In genomic region chr1:178527185-178527546, GRCm38 (mm10) we compare ENCODE assay signal across 8 mouse cellular contexts. TPM values are rescaled to one million over a fixed set of nuclear protein-coding genes. Genes with fewer than 3 reads are reported as not detected.
A peak's percentile ranks its signal among the peaks of the same experiment; 100 is the strongest.
DNase-seq lines count a peak whose midpoint lies in the region; ATAC-seq and TF ChIP-seq lines count a peak whose summit lies in the region.

No protein-coding gene starts in this region.

- 0 out of 2 replicates have a peak, but pooled peaks have one; percentile 42 for TF ChIP-seq EP300 in heart, adult 2 months (IDR thresholded peaks at IDR 0.05; ENCODE audit: insufficient read depth, low read depth, low read length)

- peaks cover 5% of the 10 kb centered on the region; the same call in 1 of the 2 replicates for H3K27me3 ChIP-seq in embryonic facial prominence, embryonic 11.5 days (ENCODE audit: control insufficient read depth, insufficient read depth, low read length)
- peaks cover 11% of the 10 kb centered on the region; the same call in 1 of the 2 replicates for H3K27me3 ChIP-seq in heart, adult 2 months (ENCODE audit: control insufficient read depth, insufficient read depth, low read length)
- H3K27me3 ChIP-seq in limb, embryonic 12.5 days: 0 out of 2 replicates have a peak, but pooled peaks cover 4% of the 10 kb centered on the region
- H3K27me3 ChIP-seq in midbrain, embryonic 14.5 days (ENCODE audit: control insufficient read depth, insufficient read depth, low read length): no peaks in the 10 kb centered on the region

- peak; percentile 78 for TF ChIP-seq CTCF in heart, adult 2 months (IDR thresholded peaks at IDR 0.05)

- ATAC-seq in embryonic facial prominence, embryonic 11.5 days (replicated peaks; ENCODE audit: insufficient number of reproducible peaks, low FRiP score, low TSS enrichment, low read depth): no peak
- ATAC-seq in limb, embryonic 12.5 days (ENCODE audit: insufficient number of reproducible peaks, insufficient read depth, low FRiP score, low TSS enrichment, low read depth): no peak
- peak; percentile 29; the same call in 1 of the 2 replicates for ATAC-seq in midbrain, embryonic 14.5 days (ENCODE audit: low FRiP score, low TSS enrichment)

- H3K79me2 ChIP-seq in heart, adult 2 months (replicated peaks; ENCODE audit: control insufficient read depth, insufficient read depth, low read length): no peaks in the 10 kb centered on the region

- peak overlapping the region; percentile 79 for H3K4me3 ChIP-seq in embryonic facial prominence, embryonic 11.5 days (ENCODE audit: low read depth, low read length)
- H3K4me3 ChIP-seq in heart, adult 2 months: peak overlapping the region; percentile 58
- H3K4me3 ChIP-seq in limb, embryonic 12.5 days (replicated peaks): peak overlapping the region; percentile 87
- H3K4me3 ChIP-seq in midbrain, embryonic 14.5 days (replicated peaks; ENCODE audit: low read depth, low read length): peak overlapping the region; percentile 69

- intact Hi-C loops in heart, adult 2 months (cut with DNase I): loop anchor here (1.0 to 2.0 kb wide), 4 partner anchors 434 to 949 kb away; no protein-coding TSS in a partner anchor

- H3K4me1 ChIP-seq in embryonic facial prominence, embryonic 11.5 days (ENCODE audit: control insufficient read depth, insufficient read depth, low read length): no peaks in the 10 kb centered on the region
- no peaks in the 10 kb centered on the region for H3K4me1 ChIP-seq in heart, adult 2 months (ENCODE audit: control insufficient read depth, insufficient read depth, low read length)
- peaks cover 33% of the 10 kb centered on the region for H3K4me1 ChIP-seq in limb, embryonic 12.5 days (replicated peaks)
- peaks cover 11% of the 10 kb centered on the region; the same call in 1 of the 2 replicates for H3K4me1 ChIP-seq in midbrain, embryonic 14.5 days (ENCODE audit: control insufficient read depth, insufficient read depth, low read length)

- H3K9me3 ChIP-seq in embryonic facial prominence, embryonic 11.5 days (replicated peaks; ENCODE audit: control insufficient read depth, low read length): no peaks in the 10 kb centered on the region
- 0 out of 2 replicates have a peak, but pooled peaks cover 3% of the 10 kb centered on the region for H3K9me3 ChIP-seq in limb, embryonic 12.5 days
- H3K9me3 ChIP-seq in midbrain, embryonic 14.5 days (ENCODE audit: control insufficient read depth, low read length): no peaks in the 10 kb centered on the region

- peak; percentile 96 for DNase-seq in 3T3-L1 (ENCODE audit: low read depth, low spot score)
- DNase-seq in adrenal gland, postnatal 10 days: peak; percentile 85
- peak; percentile 95 for DNase-seq in embryonic facial prominence, embryonic 11.5 days (ENCODE audit: low spot score)
- DNase-seq in heart, adult 2 months: peak; percentile 46 to 61
- peak; percentile 33 to 74 for DNase-seq in kidney, adult 8-10 months
- DNase-seq in midbrain, embryonic 14.5 days: peak; percentile 96
- peak; percentile 49 for DNase-seq in spleen, adult 12 weeks (ENCODE audit: low spot score)

- peak overlapping the region; percentile 97 for H3K4me2 ChIP-seq in embryonic facial prominence, embryonic 11.5 days (ENCODE audit: low read depth, low read length)
- H3K4me2 ChIP-seq in limb, embryonic 12.5 days: peak overlapping the region; percentile 99
- peak overlapping the region; percentile 99 for H3K4me2 ChIP-seq in midbrain, embryonic 14.5 days (ENCODE audit: low read length)

- no peak for TF ChIP-seq POLR2A in heart, adult 2 months (IDR thresholded peaks at IDR 0.05; ENCODE audit: insufficient read depth, low read depth, low read length)

- 0 out of 2 replicates have a peak overlapping the region, but pooled peaks have one; percentile 84 for H3K27ac ChIP-seq in embryonic facial prominence, embryonic 11.5 days (replicated peaks; ENCODE audit: low read depth, low read length)
- H3K27ac ChIP-seq in heart, adult 2 months: no peak overlapping the region
- H3K27ac ChIP-seq in limb, embryonic 12.5 days: peak overlapping the region; percentile 95
- peak overlapping the region; percentile 92 for H3K27ac ChIP-seq in midbrain, embryonic 14.5 days (replicated peaks; ENCODE audit: low read depth, low read length)

- H3K9ac ChIP-seq in embryonic facial prominence, embryonic 11.5 days (replicated peaks; ENCODE audit: low read length): peak overlapping the region; percentile 80; the same call in 1 of the 2 replicates
- H3K9ac ChIP-seq in heart, adult 2 months (ENCODE audit: low read depth, low read length): no peak overlapping the region
- peak overlapping the region; percentile 47; the same call in 1 of the 2 replicates for H3K9ac ChIP-seq in limb, embryonic 12.5 days (replicated peaks)
- H3K9ac ChIP-seq in midbrain, embryonic 14.5 days (replicated peaks; ENCODE audit: low read length): peak overlapping the region; percentile 81

- H3K36me3 ChIP-seq in embryonic facial prominence, embryonic 11.5 days (replicated peaks; ENCODE audit: control insufficient read depth, insufficient read depth, low read depth, low read length): no peaks in the 10 kb centered on the region
- no peaks in the 10 kb centered on the region for H3K36me3 ChIP-seq in heart, adult 2 months (ENCODE audit: control insufficient read depth, insufficient read depth, low read length)
- no peaks in the 10 kb centered on the region for H3K36me3 ChIP-seq in limb, embryonic 12.5 days
- no peaks in the 10 kb centered on the region for H3K36me3 ChIP-seq in midbrain, embryonic 14.5 days (ENCODE audit: control insufficient read depth, insufficient read depth, low read length)

- under 1% methylated on average over 21 of the region's 21 CpGs for WGBS in embryonic facial prominence, embryonic 11.5 days
- WGBS in heart, adult 2 months: under 1% methylated on average over 21 of the region's 21 CpGs
- WGBS in limb, embryonic 12.5 days: under 1% methylated on average over 21 of the region's 21 CpGs
- under 1% methylated on average over 21 of the region's 21 CpGs for WGBS in midbrain, embryonic 14.5 days

RNA-seq across cellular contexts. Expression of gene Kif26b, which starts 1.8 kb away (rescaled TPM):
- total RNA-seq in adrenal gland, postnatal 10 days (2021): 1 to 10 TPM; 2.3 to 4.8 TPM
- 12.3 and 15.5 TPM in 2 replicates for polyA plus RNA-seq in embryonic facial prominence, embryonic 11.5 days (2014; fragmentation: Nextera tagmentation; extraction: Ambion mirVana)
- 1 to 10 TPM; 2.4 to 3.0 TPM for total RNA-seq in heart, adult 2 months (2021)
- polyA plus RNA-seq in heart, adult 2 months (2012; rRNA removed): 0.86 and 1.1 TPM in 2 replicates
- 32.0 and 33.2 TPM in 2 replicates for polyA plus RNA-seq in limb, embryonic 12.5 days (2016; fragmentation: Nextera tagmentation; extraction: Ambion mirVana)
- 10.8 and 12.8 TPM in 2 replicates for polyA plus RNA-seq in midbrain, embryonic 14.5 days (2014; fragmentation: Nextera tagmentation; extraction: Ambion mirVana)
